Mouse (Mus musculus) liver, embryonic 14.5 days (tissue): Measurements from ENCODE around the gene Nxpe4. TPM values are rescaled to one million over a fixed set of nuclear protein-coding genes. Genes with fewer than 3 reads are reported as not detected.

Source experiments
- ATAC-seq: fragments of 200-750 bp; cut with Nextera tagmentation; 2 replicates; pipeline ENCODE4 v1.8.0; 2017; ENCODE audit warnings: moderate number of reproducible peaks, mild to moderate bottlenecking, moderate library complexity; ENCODE audit not compliant: insufficient read depth
- DNase-seq, 3 experiments: peaks; one replicate each; pipeline ENCODE4 v3.0.0-alpha.2; 2012 to 2013; ENCODE audit warnings: low read depth in 3 of 3, low spot score in 3 of 3
- H3K27ac ChIP-seq: fragments of 300-500 bp; sonication (generic); 2 replicates; pipeline ENCODE4 v1.5.1; 2014; ENCODE audit warnings: moderate library complexity, mild to moderate bottlenecking, control low read depth, inconsistent platforms
- H3K27me3 ChIP-seq: fragments of 300-500 bp; sonication (generic); 2 replicates; pipeline ENCODE4 v1.6.1; 2014; ENCODE audit warnings: mild to moderate bottlenecking, low read length, moderate library complexity; ENCODE audit not compliant: control insufficient read depth, insufficient read depth
- H3K36me3 ChIP-seq: fragments of 300-500 bp; sonication (generic); replicated peaks from 2 replicates; pipeline ENCODE4 v1.6.1; 2014; ENCODE audit warnings: low read depth; ENCODE audit not compliant: control insufficient read depth, insufficient read depth
- H3K4me1 ChIP-seq, 2 experiments: fragments of 200-500 bp in 1 of 2; fragments of 300-500 bp in 1 of 2; sonication (generic) in 1 of 2; replicated peaks; 2 replicates each; pipeline ENCODE4 v1.6.1; 2012 to 2014; ENCODE audit warnings: antibody characterized with exemption in 1 of 2, inconsistent platforms in 1 of 2, low read length in 1 of 2; ENCODE audit not compliant: control insufficient read depth in 2 of 2, insufficient read depth in 2 of 2
- H3K4me2 ChIP-seq: fragments of 300-500 bp; sonication (generic); 2 replicates; pipeline ENCODE4 v1.6.1; 2014; ENCODE audit warnings: low read depth, mild to moderate bottlenecking, control low read depth, moderate library complexity
- H3K4me3 ChIP-seq, 2 experiments: fragments of 200-500 bp in 1 of 2; fragments of 300-500 bp in 1 of 2; sonication (generic) in 1 of 2; 2 replicates each; pipeline ENCODE4 v1.5.1; 2012 to 2014; ENCODE audit warnings: low read depth in 2 of 2, low read length in 2 of 2, mild to moderate bottlenecking in 2 of 2, control low read depth in 1 of 2, inconsistent platforms in 1 of 2, moderate library complexity in 1 of 2; ENCODE audit not compliant: insufficient read depth in 1 of 2
- H3K9ac ChIP-seq: fragments of 300-500 bp; sonication (generic); replicated peaks from 2 replicates; pipeline ENCODE4 v1.6.1; 2014; ENCODE audit warnings: mild to moderate bottlenecking, control low read depth, moderate library complexity
- H3K9me3 ChIP-seq: fragments of 300-500 bp; sonication (generic); 2 replicates; pipeline ENCODE4 v1.6.1; 2016; ENCODE audit warnings: low read length, mixed read lengths; ENCODE audit not compliant: control insufficient read depth
- CTCF ChIP-seq: IDR thresholded peaks from 2 replicates; pipeline ENCODE4 v1.5.1; 2016; ENCODE audit warnings: antibody characterized with exemption, low read depth, control low read depth
- EP300 ChIP-seq: IDR thresholded peaks from 2 replicates; pipeline ENCODE4 v1.6.1; 2016; ENCODE audit warnings: antibody characterized with exemption, low read depth
- WGBS: fragments of 180-500 bp; shearing (Covaris S2); extraction: QIAGEN DNeasy Blood & Tissue Kit; methylation state at CpG from one replicate; pipeline ENCODE4 v1.1.7; 2014; ENCODE audit not compliant: insufficient replicate concordance; 5-methylcytosine and 5-hydroxymethylcytosine counted together
- polyA plus RNA-seq, 2 experiments: library from polyadenylated mRNA; depleted of rRNA in 1 of 2; stranded (reverse) in 1 of 2; unstranded in 1 of 2; fragments of >200 nt; fragmentation: Nextera tagmentation in 1 of 2; extraction: Ambion mirVana in 1 of 2; gene quantifications; 2 replicates each; pipeline versions ENCODE4 v1.2.1 to v1.2.3; 2012 to 2014

Gene Nxpe4
- polyA plus RNA-seq, 2 experiments: 6.2 to 8.3 TPM

- Histone ChIP-seq H3K27ac (no peak overlapping the region), H3K4me1 (no peaks in the 10 kb centered on the region), H3K9me3 (no peaks in the 10 kb centered on the region), H3K27me3 (no peaks in the 10 kb centered on the region), H3K4me2 (no peak overlapping the region), H3K4me3 (no peak overlapping the region), H3K36me3 (no peaks in the 10 kb centered on the region), H3K9ac (no peak overlapping the region)
- DNase-seq (no peak), ATAC-seq (no peak)
- TF ChIP-seq EP300: no peak
- TF ChIP-seq CTCF: no peak
- WGBS: 66% methylated on average over 1 of the region's 1 CpGs
Measured at GRCm38 (mm10) chr9:48245525-48245924, 83.7 kb downstream of the Nxpe4 start.

GRCm38 (mm10) chr9:48247276-48247675, 85.5 kb downstream of the Nxpe4 start:
- ATAC-seq: no peak
- Histone ChIP-seq H3K4me3 (no peak overlapping the region), H3K4me2 (no peak overlapping the region), H3K4me1 (no peaks in the 10 kb centered on the region), H3K9ac (no peak overlapping the region), H3K36me3 (no peaks in the 10 kb centered on the region), H3K9me3 (no peaks in the 10 kb centered on the region), H3K27me3 (peaks cover 3% of the 10 kb centered on the region; the same call in 1 of the 2 replicates), H3K27ac (no peak overlapping the region)
- DNase-seq: no peak
- TF ChIP-seq CTCF: no peak
- WGBS: 67% methylated on average over 5 of the region's 5 CpGs

GRCm38 (mm10) chr9:48252236-48252635, 90.4 kb downstream of the Nxpe4 start:
- Histone ChIP-seq H3K4me2 (no peak overlapping the region), H3K4me1 (no peaks in the 10 kb centered on the region), H3K36me3 (no peaks in the 10 kb centered on the region), H3K27ac (no peak overlapping the region), H3K27me3 (peaks cover 4% of the 10 kb centered on the region), H3K9me3 (no peaks in the 10 kb centered on the region), H3K9ac (no peak overlapping the region), H3K4me3 (no peak overlapping the region)
- DNase-seq: no peak
- TF ChIP-seq CTCF (no peak), EP300 (no peak)
- WGBS: 6% methylated on average over 8 of the region's 8 CpGs
- ATAC-seq: no peak

- no peak for ATAC-seq
- 51% methylated on average over 9 of the region's 9 CpGs for WGBS
Measured at GRCm38 (mm10) chr9:48257001-48257400, 95.2 kb downstream of the Nxpe4 start.

GRCm38 (mm10) chr9:48257741-48258423, 96.1 kb downstream of the Nxpe4 start:
- H3K27me3 ChIP-seq: no peaks in the 10 kb centered on the region; the same call in 1 of the 2 replicates
- ATAC-seq: no peak
- no peaks in the 10 kb centered on the region for H3K4me1 ChIP-seq
- peak in 1 of 3 experiments; percentile 17 for DNase-seq
- H3K4me2 ChIP-seq: no peak overlapping the region
- H3K36me3 ChIP-seq: no peaks in the 10 kb centered on the region
- no peak overlapping the region for H3K9ac ChIP-seq
- H3K4me3 ChIP-seq: no peak overlapping the region
- H3K27ac ChIP-seq: no peak overlapping the region
- TF ChIP-seq CTCF (peak; percentile 56), EP300 (no peak)
- H3K9me3 ChIP-seq: no peaks in the 10 kb centered on the region
- WGBS: 32% methylated on average over 12 of the region's 12 CpGs

More at GRCm38 (mm10) chr9:48257001-48257400, 95.2 kb downstream of the Nxpe4 start:
- no peak overlapping the region for H3K4me2 ChIP-seq
- H3K9ac ChIP-seq: no peak overlapping the region
- no peaks in the 10 kb centered on the region for H3K9me3 ChIP-seq
- TF ChIP-seq CTCF (no peak), EP300 (no peak)
- H3K4me1 ChIP-seq: no peaks in the 10 kb centered on the region
- no peaks in the 10 kb centered on the region for H3K36me3 ChIP-seq
- peaks cover 4% of the 10 kb centered on the region for H3K27me3 ChIP-seq
- H3K27ac ChIP-seq: no peak overlapping the region
- DNase-seq: no peak
- H3K4me3 ChIP-seq: no peak overlapping the region
